Mouse (Mus musculus): ENCODE measurements around the gene Gm20532.

DNA sequence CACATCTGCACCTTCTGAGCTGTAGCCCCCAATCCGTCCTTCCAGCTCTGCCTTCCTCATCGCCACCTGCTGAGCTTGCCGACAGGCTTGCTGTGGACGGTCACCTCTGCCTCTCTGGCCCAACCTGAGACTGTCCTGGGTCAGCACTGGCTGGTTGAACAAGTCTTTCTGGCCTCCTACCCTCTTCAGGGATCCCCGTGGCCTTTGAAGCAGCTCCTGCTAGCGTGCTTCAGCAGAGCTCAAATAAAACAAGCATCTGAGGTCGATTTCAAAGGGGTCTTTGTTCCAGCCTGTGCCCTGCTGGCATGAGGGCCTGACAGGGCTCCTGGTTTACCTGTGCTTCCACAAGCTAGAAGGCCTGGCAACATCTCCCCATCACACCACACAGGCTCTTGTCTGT, 45.7 kb upstream of the Gm20532 start:
- TF ChIP-seq CTCF (IDR thresholded peaks at IDR 0.05; ENCODE audit: borderline replicate concordance, control insufficient read depth, extremely low read depth, insufficient read depth, low read length, poor library complexity) (no peak), POLR2A (IDR thresholded peaks at IDR 0.05; ENCODE audit: control insufficient read depth, extremely low read depth, insufficient read depth, low read length, poor library complexity) (no peak)

Measured in thymus, adult 2 months (tissue).